Mouse (Mus musculus): ENCODE measurements at regions not wholly inside any gene's neighbourhood (a gene's known extent, or its start where the extent isn't known, plus 50 kb on each side); places are given as distances from the start of the nearest gene placed in this dataset.

DNA sequence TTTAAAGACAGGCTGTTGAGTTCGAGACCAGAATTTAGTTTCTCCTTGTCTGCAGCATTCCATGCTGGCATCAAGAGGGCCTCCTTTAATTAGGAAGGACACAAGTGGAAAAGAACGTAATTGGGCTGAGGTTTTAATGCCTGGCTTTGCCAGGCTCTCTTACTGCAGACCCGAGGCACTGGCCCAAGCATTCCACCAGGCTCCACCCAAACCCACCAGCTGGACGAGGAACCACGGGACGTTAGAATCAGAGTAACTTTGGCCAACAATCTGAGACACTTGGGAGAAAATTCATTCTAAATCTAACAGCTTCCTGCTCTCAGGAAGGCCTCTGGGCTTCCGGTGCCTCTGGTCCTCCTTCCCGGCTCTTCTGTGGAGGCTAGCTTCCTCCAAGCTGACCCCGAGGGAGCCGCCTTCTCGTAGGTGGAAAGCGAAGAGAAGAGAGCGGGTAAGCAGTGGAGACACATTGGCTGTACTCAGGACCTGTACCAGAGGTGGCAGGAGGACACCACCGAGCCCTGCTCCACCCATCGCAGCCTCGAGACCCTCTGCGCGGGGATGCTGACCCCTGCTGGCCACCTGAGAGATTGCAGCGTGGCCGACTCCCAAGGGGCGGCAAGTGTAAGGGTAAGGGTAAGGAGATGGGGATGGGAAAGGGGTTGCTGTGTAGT is 105.5 kb downstream of the Tmem17 start:
- peak; percentile 90 for DNase-seq

DNA sequence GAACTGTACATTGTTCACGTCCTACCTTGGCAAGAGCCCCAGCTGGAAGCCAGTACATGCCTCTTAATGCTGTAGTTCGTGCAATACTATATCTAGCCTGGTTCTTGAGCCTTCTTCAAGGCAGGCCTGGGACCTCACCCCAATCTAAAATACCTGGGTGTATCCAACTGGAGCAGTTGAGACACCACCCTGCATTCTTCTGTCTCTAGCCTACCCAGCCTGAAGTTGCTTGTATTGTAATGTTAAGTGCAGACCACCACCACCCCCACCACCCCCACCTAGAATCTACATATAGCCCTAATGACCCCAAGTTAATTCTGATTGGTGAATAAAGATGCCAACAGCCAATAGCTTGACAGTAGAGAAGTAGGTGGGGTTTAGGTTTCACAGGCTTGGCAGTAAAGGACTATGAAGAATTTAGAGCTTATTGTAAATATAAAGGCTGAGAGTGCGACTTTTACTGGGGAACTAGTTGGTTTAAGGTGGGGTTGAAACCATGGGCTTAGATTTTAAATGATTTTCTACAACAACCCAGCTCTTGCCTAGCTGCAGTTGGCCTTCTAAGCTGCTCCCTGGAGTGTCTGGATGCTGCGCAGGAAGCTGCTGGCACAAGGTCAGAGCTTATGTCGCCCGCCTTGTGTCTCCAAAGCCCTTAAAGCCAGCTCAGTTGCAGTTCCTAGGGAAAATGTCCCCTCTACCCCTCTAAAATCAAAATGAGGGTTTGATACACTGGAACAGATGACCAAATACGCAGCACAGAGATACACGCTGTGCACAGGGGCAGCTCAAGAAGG is 109.2 kb downstream of the Tmem17 start:
- DNase-seq: no peak

DNA sequence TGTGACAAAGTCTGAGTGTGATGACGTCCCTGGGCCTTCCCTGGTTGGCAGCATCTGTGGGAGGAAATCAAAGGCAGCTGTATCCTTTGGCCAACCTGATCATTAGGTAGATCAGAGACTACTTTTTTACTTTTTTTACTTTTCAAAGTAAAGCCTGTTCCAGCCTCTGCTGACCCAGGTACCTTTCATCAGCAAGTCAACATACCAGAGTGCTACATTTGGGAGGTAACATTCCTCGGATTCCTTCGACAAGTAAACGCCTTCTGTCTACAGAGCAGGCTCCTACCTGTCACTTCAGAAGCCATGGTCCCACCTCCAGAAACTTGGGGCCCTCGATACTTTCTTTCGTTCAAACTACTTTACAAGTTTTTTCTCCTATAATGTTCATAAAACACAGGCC is 110.0 kb downstream of the Tmem17 start:
- no peak for DNase-seq

DNA sequence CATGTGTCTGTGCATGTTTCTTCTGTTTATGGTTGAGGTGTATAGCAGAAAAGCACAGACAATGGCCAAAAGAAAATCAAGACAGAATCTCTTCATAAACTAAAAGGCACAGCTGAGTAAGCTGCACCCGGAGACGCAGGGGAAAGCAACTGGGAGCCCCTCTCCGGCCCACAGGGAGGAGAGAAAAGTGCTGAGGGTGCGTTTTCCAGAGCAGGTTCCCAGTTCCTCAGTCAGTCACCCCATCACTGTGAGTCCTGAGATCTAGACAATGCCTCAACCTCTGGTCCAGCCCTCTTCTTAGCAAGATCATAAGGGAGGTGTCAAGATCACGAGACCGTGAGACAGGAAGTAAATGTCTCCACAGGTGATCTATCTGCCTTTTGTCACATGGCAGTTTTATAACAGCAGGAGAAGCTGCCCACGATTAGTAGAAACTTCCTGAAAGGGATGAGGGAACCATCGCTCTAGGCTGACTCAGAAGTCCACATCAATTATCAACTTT is 110.7 kb downstream of the Tmem17 start:
- DNase-seq: no peak

DNA sequence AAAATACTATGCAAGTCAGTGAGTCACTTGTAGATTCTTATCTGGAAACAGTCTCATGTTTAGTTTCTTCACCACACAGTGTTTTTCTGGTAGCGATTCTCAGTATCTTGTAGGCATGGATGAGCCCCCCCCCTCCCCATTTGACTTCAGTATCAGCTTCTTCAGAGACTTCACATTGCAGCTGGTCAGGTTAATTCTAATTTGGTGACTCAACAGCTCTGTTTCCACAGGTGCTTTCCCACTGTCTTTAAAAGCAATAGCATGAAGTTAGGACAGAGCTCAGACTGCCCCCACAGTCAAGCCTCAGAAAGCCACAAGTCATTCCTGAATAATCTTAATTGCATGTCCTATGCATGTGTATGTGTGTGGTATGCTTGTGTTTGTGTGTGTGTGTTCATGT is 114.5 kb downstream of the Tmem17 start:
- DNase-seq: no peak

DNA sequence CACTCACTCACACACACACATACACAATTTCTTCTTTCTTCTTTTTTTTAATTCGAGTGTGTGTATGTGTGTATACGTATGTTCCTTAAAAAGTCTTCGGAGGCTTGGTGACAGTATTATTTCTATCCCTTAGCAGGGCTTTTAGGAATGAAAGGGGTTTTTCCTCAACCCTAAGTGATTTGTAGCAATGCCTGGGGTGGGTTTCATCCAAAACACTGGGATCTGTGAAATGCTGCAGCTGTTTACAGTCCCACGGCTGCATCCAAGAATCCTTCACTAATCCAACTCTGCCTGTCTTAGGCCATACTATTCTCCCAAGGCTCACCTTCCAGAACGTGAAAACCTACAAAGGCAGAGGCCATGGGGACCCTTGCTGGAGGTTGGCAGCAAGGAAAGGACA is 116.6 kb downstream of the Tmem17 start:
- no peak for DNase-seq

DNA sequence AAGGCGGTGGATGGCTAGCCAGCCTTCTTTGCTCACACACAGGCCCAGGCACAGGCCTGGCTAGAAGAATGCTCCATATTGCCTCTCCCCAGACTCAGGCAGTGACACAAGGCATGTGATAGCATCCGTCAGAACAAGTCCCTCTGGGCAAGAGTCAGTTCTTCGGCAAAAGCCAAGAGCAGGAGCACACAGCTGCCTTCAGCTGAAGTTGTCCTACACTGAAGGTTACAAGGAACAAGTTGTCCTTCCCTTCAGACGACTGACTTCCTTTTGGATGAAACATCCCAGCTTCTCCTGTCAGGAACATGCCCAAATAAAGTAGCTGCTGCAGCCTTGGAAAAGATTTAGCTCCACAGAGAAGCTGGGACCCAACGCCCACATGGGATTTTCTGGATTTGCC is 117.1 kb downstream of the Tmem17 start:
- peak; percentile 23 for DNase-seq

DNA sequence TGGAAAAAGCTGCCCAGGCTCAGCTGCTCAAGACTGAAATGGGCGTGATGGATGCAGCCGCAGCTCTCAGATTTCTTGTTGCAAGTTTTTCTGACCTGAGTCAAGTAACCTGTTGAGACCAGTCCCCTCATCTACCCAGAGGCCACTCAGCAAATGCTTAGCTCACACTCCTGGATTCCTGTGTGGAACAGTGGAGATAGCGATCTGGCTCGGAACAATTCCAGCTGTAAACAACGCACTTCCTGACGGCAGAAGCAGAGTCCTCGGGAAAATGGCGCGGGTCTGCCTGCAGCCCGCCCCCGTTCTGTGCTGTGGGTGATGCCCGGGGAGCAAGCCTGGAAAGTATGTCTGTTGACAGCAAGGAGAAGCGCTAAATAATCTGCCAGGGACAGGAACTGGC is 117.7 kb downstream of the Tmem17 start:
- DNase-seq: peak; percentile 73

DNA sequence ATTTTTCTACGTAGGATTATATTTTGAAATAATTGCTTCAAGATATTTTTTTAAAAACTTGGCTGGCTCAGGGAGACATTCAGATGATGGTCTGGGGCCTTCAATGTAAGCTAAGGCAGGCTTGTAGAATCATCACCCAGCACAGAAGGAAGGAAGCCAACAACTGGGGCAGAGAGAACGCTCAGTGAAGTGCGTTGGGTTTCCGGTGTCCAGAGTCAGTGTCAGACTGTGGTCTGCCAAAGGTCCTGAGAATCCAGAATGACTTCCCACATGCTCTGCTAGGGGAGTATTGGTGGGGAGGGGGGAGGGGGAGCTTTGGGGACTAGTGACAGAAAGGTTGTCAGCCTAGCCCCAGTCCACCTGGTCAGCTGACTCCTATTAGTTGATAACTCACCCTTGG is 118.1 kb downstream of the Tmem17 start:
- DNase-seq: no peak

DNA sequence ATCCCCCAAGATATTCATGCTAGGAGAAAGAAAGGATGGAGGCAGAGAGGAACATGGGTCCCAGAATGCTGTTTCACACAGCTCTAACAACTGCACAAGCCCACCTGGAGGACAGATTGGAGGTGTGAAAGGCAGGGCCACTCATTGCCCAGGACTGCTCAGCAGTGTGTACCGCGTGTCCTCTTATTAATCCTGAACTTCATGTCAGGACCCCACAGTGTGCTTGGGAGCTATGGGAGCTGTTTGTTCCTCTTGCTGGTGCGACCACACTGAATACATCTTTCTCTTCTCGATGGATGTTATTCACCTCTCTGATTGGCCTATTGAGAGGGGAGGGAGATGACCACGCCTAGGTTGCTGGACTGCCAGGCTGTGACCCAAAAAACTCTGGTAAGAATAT is 119.1 kb downstream of the Tmem17 start:
- peak; percentile 23 for DNase-seq

DNA sequence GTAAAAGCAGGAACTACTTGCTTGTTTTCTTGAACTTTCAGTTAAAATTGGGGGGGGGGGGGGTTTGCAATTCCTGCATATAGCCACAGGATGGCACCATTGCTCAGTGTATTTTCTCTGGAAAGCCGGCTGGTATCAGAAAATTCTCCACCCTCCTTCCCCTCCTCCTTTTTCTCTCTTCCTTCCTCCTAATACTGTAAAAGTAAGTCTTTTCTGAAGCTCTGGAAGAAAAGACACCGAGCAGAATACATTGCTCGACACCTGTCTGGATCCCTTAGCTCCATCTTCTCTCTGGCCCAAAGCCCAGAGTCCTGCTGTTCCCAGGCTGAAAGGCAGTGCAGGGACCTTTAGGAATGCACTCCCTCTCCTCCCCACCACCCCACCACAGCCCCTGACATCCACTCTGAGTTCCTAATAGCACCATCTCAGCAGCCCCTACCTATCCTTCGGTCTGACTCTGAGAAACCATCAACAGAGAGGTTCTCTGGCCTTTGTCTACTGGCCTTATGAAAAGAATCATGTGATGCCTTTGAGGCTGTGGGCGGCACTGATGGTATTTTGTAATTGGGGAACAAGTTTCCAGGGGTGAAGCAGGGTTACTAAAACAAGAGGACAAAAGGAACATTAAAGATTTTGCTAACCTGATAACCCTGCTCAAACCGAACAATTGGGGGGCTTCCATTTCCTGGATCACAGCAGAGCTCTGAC is 119.9 kb downstream of the Tmem17 start:
- DNase-seq: peak; percentile 40

DNA sequence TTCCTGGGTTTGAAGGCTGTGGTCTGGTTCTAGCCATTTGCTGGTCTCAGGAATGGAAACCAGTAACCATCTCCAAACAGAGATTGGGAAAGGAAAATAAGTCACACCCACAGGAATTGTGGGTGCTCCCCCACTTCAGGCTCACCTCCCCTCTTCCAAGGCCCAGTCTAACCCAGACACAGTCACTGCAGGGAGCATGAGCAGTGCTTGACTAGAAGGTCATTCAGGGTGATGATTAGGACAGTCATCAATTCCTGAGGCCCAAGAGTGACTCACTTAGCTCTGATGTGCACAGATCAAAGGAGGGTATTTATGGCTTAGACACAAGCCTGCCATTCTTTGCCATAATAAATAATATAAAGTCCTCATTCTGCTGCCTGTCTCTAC is 120.4 kb downstream of the Tmem17 start:
- DNase-seq: no peak

DNA sequence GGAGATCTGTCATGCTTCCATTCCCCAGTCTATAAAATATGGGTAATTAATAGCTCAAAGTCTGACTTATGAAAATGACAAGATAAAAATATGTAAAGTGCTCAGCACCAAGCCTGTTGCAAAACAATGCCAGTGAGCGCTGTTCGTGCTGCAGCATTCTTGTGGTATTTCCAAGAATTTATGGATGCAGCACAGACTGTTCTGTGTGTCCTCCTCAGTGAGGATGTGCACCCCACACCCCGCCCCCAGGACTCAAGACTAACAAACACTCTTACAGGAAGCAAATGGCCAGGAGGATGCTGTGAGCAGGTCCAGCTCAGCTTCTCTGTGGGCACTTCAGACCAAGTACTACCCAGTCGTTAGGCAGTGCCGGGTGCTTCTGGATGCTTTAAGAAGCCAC is 121.1 kb downstream of the Tmem17 start:
- peak; percentile 43 for DNase-seq

DNA sequence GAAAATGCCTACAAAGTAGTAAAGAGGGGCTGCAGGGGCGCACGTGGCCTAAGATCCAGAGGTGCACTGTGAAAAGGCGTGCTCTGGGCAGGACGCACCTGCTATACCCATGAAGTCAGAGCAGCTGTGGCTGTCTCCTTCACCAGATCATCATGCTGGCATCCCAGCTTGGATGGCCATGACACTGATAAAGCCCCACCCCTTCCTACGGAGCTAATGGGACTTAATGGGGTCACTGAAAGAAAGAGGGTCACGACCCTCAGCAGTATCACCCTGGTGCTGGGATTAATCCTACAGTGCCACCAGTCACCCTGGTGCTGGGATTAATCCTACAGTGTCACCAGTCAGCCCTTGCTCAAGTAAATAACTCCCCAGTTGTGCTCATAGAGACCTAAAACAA is 122.1 kb downstream of the Tmem17 start:
- DNase-seq: no peak

DNA sequence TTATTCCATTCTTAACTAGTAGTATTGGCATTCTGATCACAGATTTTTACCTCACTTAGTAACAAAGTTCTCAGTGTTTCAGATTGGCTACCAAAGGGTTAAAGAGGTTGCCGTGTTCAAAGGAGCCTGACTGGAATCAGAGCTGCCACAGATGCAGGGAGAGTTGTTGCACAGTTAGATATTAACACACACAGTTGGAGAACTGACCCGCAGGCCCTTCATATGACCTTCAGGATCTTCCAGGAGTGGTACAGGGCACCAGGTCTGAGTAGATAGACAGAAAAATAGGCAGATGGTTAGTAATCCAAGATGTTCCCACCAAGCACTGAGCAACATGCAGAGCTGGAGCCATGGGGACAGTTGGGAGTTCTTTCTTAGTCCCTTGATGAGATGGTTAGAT is 123.1 kb downstream of the Tmem17 start:
- peak; percentile 38 for DNase-seq

DNA sequence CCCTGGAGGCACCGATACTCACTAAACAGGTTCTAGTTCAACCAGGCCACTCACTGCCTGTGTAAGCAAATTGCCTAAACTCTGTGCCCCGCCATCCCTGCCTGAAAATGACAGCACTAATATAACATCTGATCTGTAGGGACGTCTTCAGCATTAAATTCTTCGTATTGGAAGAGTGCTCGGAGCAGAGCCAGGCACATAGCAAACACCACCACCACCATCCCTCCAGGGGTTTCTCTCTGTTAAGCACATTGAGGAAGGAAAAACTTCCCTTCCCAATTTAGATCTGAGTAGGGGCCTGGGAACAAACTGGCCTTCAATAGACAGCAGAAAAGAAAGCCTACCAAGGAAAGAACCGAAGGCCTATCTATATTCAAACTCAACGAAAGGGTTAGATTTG is 124.4 kb downstream of the Tmem17 start:
- DNase-seq: peak; percentile 40

DNA sequence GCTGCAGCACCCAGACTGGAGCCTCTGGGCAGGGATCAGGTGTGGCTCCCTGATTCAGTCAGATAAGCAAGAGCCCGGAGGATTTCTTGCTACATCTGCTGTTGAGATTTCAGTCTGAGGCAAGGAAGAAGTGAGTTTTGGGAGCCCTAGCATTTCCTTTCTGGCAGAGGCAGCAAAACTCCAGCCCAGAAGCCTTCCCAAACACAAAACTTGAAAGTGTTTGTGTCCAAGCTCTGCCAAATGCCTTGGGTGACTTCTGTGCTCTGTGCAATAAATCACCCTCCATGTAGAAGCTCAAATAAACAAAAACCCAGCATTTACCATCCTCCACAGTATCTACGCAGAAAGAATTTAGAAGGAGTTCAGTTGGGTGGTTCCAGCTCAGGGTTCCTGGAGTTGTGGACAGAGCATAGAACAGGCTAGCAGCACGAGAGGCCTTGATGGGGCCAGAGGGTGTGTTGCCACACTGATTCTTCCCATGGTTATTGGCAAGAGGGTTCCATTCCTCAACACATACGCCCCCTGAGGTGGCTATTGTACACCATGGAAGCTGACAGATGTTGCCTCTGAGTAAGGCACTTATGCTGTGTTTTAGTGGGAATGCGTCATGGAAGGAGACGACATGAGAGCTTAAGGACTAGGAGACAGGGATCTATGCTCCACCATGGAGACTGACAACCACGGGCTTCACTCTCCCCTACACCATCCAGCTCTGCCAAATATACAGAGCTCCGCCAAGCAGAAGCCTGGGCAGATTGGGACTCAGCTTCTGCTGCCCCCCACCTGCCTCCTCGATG is 125.1 kb downstream of the Tmem17 start:
- peak; percentile 56 for DNase-seq

DNA sequence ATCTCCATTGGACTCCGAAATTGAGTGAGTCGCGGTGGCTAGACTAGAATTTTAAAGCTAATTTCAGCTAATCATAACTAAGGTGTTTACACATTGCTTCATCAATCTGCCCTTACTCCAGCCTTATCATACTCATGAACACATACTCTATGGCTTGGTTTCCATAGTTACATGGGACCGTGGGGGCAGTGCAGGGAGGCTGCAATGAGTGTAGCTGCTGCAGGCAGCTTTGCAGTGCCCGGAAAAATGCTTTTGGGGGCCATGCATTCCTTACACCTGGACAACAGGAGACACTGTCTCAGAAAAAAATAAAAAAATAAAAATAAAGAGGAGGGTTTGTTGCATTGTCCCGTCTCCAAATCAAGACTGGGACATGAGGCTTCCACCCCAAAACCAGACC is 126.3 kb downstream of the Tmem17 start:
- DNase-seq: no peak

DNA sequence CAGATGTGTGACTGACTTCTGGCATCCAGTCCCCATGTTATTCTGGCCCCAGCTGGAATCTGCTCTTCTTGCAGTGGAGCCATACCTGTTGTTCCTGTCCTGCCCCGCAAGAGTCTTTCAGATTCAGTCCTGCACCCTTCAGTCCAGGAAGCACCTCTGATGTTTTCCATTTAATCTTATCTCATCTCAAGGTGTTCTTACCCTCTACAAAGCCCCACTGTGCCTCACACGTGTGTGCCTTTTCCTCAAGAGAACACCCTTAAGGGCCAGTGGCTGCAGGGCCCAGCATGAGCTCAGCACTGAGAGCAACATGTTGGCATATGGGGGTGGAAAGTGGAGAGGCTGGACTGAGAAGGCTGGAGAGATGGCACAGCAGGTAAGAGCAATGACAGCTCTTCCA is 126.8 kb downstream of the Tmem17 start:
- DNase-seq: peak; percentile 22

DNA sequence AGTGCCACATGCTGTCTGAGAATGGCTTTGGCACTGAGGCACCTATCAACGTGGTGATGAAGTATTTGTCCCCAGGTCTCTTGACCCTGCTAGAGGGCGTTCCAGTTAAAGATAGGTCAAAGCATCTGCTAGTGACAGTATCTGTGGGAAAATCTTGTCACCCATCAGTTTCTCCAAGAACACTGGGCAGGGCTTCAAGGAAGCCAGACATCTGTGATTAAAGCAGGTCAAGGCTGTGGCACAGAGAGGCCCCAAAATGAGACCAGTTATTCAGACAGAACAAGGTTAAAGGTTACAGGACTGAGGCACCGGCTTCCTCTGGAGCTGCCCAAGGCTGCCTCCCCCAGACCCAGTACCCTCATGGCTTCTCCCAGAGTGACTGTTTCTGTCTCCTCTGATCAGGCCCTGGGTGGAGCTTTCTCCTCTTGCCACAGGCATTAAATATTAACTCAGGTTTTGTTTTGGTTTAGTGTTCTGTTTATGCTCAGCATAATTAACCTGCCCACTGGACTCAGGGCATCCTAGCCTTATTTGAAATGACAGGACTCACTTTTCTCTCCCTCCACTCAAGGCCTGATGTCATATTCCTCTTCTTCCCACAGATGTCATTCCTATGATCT is 128.6 kb downstream of the Tmem17 start:
- DNase-seq: peak; percentile 78

DNA sequence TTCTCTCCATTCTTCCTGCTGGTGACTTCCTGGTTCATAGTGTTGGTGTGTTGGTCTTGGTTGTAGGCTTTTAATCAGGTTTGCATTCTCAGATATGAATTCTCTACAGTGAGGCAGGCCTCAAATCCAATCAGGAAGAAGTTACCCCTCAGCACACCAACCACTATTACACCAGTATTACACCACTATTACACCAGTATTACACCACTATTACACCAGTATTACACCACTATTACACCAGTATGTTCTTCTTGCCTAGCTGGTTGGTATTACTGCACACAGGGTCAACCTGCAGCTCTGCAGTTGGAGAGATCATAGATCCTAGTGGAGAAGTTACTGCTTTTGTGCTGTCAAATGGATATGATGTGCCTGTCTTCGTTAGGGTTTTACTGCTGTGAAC is 129.6 kb downstream of the Tmem17 start:
- DNase-seq: no peak

DNA sequence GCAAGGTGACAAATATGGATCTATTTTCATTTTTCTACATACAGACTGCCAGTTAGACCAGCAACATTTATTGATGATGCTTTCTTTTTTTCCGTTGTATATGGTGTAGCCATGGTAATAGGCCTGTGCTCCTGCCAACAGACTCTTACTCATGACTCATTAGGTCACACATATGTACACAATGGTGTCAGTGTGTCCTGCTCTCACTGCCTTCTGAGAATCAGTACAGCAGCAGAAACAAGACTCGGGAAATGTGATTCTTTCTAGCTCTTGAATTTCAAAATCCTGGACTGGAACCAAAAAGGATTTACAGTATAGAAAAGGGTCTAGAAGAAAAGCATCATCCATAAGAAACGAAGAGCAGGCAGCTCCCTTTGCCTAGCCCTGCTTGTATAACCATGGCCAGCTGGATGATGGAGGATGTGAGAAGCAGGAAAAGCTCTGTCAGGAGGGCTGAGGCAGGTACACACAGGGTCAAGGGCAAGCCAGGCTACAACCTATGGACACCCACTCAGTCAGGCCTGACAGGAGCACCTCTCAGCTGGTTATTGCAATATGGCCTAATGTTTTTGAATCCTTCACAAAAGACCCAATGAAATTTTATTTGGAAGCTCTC is 132.2 kb downstream of the Tmem17 start:
- no peak for DNase-seq
